Mouse (Mus musculus) hindbrain, embryonic 10.5 days (tissue): ENCODE data around the gene Ubxn7. TPM values are rescaled to one million over a fixed set of nuclear protein-coding genes. Genes with fewer than 3 reads are reported as not detected.

ENCODE experiments used
- DNase-seq: peaks from one replicate; pipeline ENCODE4 v3.0.0-alpha.2; 2017; ENCODE audit warnings: low spot score
- H3K27ac ChIP-seq: fragments of 300-500 bp; sonication (generic); 2 replicates; pipeline ENCODE4 v1.5.1; 2016; ENCODE audit warnings: mild to moderate bottlenecking, moderate library complexity
- H3K27me3 ChIP-seq: fragments of 300-500 bp; sonication (generic); 2 replicates; pipeline ENCODE4 v1.6.1; 2016; ENCODE audit warnings: mild to moderate bottlenecking; ENCODE audit not compliant: poor library complexity, insufficient read depth, severe bottlenecking
- H3K36me3 ChIP-seq: fragments of 300-500 bp; sonication (generic); 2 replicates; pipeline ENCODE4 v1.6.1; 2016; ENCODE audit warnings: mild to moderate bottlenecking, moderate library complexity
- H3K4me1 ChIP-seq: fragments of 300-500 bp; sonication (generic); replicated peaks from 2 replicates; pipeline ENCODE4 v1.6.1; 2016; ENCODE audit warnings: mild to moderate bottlenecking
- H3K4me3 ChIP-seq: fragments of 300-500 bp; sonication (generic); 2 replicates; pipeline ENCODE4 v1.5.1; 2016; ENCODE audit warnings: mild to moderate bottlenecking, moderate library complexity
- H3K9me3 ChIP-seq: fragments of 300-500 bp; sonication (generic); 2 replicates; pipeline ENCODE4 v1.6.1; 2016; ENCODE audit warnings: mild to moderate bottlenecking, moderate library complexity
- WGBS: fragments of 180-500 bp; shearing (Covaris S2); methylation state at CpG from one replicate; pipeline ENCODE4 v1.1.7; 2016; 5-methylcytosine and 5-hydroxymethylcytosine counted together
- polyA plus RNA-seq: library from polyadenylated mRNA; unstranded; fragments of >200 nt; fragmentation: Nextera tagmentation; extraction: Ambion mirVana; gene quantifications from 2 replicates; pipeline ENCODE4 v1.2.1, GENCODE M21; 2016

Gene Ubxn7
- polyA plus RNA-seq, 1 experiment from 2014 or later = 27.0 TPM

GRCm38 (mm10) chr16:32332556-32333511, 777 bp downstream of the Ubxn7 start:
- peak; percentile 75 for DNase-seq
- H3K4me1 ChIP-seq = peaks cover 24% of the 10 kb centered on the region
- no peaks in the 10 kb centered on the region for H3K36me3 ChIP-seq
- peak overlapping the region; percentile 98 for H3K27ac ChIP-seq
- under 1% methylated on average over 54 of the region's 54 CpGs for WGBS
- H3K27me3 ChIP-seq = no peaks in the 10 kb centered on the region
- no peaks in the 10 kb centered on the region for H3K9me3 ChIP-seq
- H3K4me3 ChIP-seq = peak overlapping the region; percentile 72

- Histone ChIP-seq H3K27me3 (no peaks in the 10 kb centered on the region), H3K9me3 (no peaks in the 10 kb centered on the region), H3K36me3 (no peaks in the 10 kb centered on the region), H3K27ac (no peak overlapping the region), H3K4me3 (no peak overlapping the region), H3K4me1 (peaks cover 24% of the 10 kb centered on the region)
- DNase-seq = no peak
- 90% methylated on average over 5 of the region's 5 CpGs for whole genome bisulfite sequencing
Measured at GRCm38 (mm10) chr16:32335146-32335545, 3.1 kb downstream of the Ubxn7 start.

DNA sequence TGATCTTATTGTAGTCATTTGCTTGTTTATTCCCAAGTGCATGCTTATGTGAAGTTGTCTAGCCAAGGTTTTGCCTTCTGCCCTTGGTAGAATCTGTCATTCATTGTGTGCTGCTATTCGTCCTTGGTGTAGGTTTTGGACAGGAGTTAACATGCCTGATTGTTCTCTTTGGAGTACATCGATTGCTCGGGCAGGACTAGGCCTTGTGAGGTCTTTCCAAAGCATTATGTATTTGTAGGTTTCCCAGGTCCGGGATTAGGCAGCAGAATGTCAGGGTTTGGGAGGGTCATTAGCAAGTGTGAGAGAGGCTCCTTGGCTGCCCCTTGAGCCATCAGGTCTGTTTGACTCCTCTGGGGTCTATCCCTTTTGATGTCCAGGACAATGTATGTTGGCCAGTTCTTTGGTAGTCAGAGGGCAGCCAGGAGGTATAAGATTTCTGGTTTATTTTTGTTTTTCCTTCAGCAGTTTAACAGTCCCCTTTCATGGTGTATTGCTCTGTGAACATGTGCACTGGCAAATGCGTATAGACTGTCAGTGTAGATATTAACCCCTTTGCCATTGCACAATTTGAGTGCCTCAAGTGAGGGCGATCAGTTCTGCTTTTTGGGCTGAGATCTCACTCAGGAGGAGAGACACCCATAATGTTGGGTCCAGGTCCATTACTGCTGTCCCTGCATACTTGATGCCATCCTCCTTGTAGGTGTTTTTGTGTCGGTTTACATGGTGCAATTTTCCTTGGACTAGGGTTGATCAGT, 4.1 kb downstream of the Ubxn7 start:
- WGBS = 81% methylated on average over 7 of the region's 7 CpGs
- no peak for DNase-seq
- Histone ChIP-seq H3K27me3 (no peaks in the 10 kb centered on the region), H3K4me1 (peaks cover 16% of the 10 kb centered on the region), H3K36me3 (no peaks in the 10 kb centered on the region), H3K4me3 (no peak overlapping the region), H3K27ac (no peak overlapping the region), H3K9me3 (no peaks in the 10 kb centered on the region)

GRCm38 (mm10) chr16:32337001-32337400, 4.9 kb downstream of the Ubxn7 start:
- Histone ChIP-seq H3K9me3 (no peaks in the 10 kb centered on the region), H3K27ac (no peak overlapping the region), H3K4me3 (no peak overlapping the region), H3K36me3 (no peaks in the 10 kb centered on the region), H3K4me1 (peaks cover 11% of the 10 kb centered on the region), H3K27me3 (no peaks in the 10 kb centered on the region)
- DNase-seq = no peak

GRCm38 (mm10) chr16:32340451-32340850, 8.4 kb downstream of the Ubxn7 start:
- Histone ChIP-seq H3K27me3 (no peaks in the 10 kb centered on the region), H3K9me3 (no peaks in the 10 kb centered on the region), H3K36me3 (no peaks in the 10 kb centered on the region), H3K4me1 (no peaks in the 10 kb centered on the region; the same call in 1 of the 2 replicates), H3K27ac (no peak overlapping the region), H3K4me3 (no peak overlapping the region)
- 92% methylated on average over 1 of the region's 1 CpGs for WGBS
- no peak for DNase-seq

DNA sequence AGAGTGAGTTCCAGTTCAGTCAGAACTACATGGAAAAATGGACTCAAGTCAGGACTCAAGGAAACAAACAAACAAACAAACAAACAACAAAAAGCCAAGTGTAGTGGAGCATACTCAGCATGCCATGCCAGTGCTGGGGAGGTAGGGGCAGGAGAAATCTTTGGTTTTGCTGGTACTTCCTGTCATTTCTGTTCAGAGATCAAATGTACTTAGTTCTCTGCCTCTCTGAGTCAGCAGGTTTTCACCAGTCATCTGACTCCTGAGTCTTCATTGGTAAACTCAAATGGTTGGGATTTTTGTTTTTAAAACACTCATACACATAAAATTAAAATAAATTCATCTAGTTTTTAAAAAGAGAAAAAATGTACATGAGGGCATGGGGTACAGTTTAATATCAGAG, 13.5 kb downstream of the Ubxn7 start:
- Histone ChIP-seq H3K4me1 (no peaks in the 10 kb centered on the region), H3K4me3 (no peak overlapping the region), H3K36me3 (no peaks in the 10 kb centered on the region), H3K9me3 (no peaks in the 10 kb centered on the region), H3K27me3 (no peaks in the 10 kb centered on the region), H3K27ac (no peak overlapping the region)
- no peak for DNase-seq

DNA sequence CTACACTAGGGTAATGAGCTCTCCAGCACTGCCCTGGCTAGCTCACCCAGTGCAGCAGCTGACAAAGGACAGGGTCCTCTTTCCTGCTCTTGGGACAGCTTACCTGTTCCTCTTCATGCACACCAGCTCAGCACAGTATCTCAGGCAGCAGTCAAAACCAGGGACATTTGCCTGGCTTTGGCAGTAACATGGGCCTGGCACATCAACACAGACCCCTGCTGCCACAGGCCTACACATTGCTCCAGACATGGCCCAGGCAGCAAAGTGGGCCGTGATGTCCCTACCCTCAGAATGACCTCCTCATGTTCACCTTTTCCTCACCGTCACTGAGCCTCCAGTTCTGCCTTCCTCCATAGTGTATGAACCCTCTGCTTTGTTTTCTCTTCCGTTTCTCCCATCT, 18.7 kb downstream of the Ubxn7 start:
- Histone ChIP-seq H3K27me3 (no peaks in the 10 kb centered on the region), H3K36me3 (peaks cover 34% of the 10 kb centered on the region), H3K4me3 (no peak overlapping the region), H3K9me3 (no peaks in the 10 kb centered on the region), H3K4me1 (no peaks in the 10 kb centered on the region), H3K27ac (no peak overlapping the region)
- DNase-seq = no peak
- WGBS = 91% methylated on average over 3 of the region's 3 CpGs

DNA sequence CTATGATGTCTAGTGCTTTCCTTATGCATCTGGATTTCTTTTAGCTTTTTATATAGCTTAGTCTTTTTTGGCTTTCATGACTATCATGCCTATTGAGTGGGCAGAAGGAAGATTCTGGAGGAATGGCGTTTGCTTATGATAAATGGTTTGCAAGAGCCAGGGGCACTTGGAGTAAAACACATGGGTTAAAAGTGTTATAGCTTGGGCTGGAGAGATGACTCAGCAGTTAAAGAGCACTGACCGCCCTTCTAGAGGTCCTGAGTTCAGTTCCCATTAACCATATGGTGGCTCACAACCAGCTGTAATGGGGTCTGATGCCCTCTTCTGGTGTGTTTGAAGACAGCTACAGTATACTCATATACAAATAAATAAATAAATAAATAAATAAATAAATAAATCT, 31.5 kb downstream of the Ubxn7 start:
- no peak overlapping the region for H3K27ac ChIP-seq
- no peak overlapping the region for H3K4me3 ChIP-seq
- no peaks in the 10 kb centered on the region for H3K9me3 ChIP-seq
- DNase-seq = no peak
- peaks cover 76% of the 10 kb centered on the region for H3K36me3 ChIP-seq
- 91% methylated on average over 2 of the region's 2 CpGs for WGBS
- H3K4me1 ChIP-seq = no peaks in the 10 kb centered on the region
- H3K27me3 ChIP-seq = no peaks in the 10 kb centered on the region

- peaks cover 85% of the 10 kb centered on the region for H3K36me3 ChIP-seq
- WGBS = 89% methylated on average over 4 of the region's 4 CpGs
- no peaks in the 10 kb centered on the region for H3K27me3 ChIP-seq
- H3K4me3 ChIP-seq = no peak overlapping the region
- H3K4me1 ChIP-seq = no peaks in the 10 kb centered on the region
- H3K9me3 ChIP-seq = no peaks in the 10 kb centered on the region
- H3K27ac ChIP-seq = no peak overlapping the region
- DNase-seq = peak; percentile 27
Measured at GRCm38 (mm10) chr16:32371351-32371750, 39.3 kb downstream of the Ubxn7 start.

DNA sequence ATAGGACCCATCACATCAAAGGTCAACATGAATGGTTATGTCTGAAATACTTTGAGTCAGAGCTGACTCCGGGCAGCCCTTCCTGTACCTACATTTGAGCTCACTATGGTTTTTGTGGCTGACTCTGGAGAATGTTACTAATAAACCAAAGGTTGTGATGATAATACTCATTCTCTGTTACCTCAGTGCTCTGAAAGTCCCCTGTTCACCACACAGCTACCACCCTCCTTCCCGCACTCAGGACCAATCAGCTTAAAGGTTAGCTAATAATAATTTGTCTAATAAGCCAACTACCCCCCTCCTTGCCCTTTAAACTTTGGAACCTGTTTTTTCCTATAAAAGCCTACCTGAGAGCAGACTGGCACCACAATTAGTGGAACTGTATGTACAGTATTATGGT, 47.5 kb downstream of the Ubxn7 start:
- no peak for DNase-seq
- H3K4me1 ChIP-seq = no peaks in the 10 kb centered on the region
- no peaks in the 10 kb centered on the region for H3K9me3 ChIP-seq
- H3K4me3 ChIP-seq = no peak overlapping the region
- H3K27ac ChIP-seq = no peak overlapping the region
- 95% methylated on average over 2 of the region's 2 CpGs for WGBS
- no peaks in the 10 kb centered on the region for H3K27me3 ChIP-seq
- peaks cover 98% of the 10 kb centered on the region for H3K36me3 ChIP-seq

GRCm38 (mm10) chr16:32382901-32383300, 50.8 kb downstream of the Ubxn7 start:
- Histone ChIP-seq H3K27me3 (no peaks in the 10 kb centered on the region), H3K9me3 (no peaks in the 10 kb centered on the region), H3K36me3 (peaks cover 96% of the 10 kb centered on the region), H3K4me3 (no peak overlapping the region), H3K27ac (no peak overlapping the region), H3K4me1 (no peaks in the 10 kb centered on the region)
- no peak for DNase-seq

GRCm38 (mm10) chr16:32384885-32385284, 52.8 kb downstream of the Ubxn7 start:
- no peak for DNase-seq
- 93% methylated on average over 2 of the region's 2 CpGs for WGBS

GRCm38 (mm10) chr16:32386826-32387225, 54.8 kb downstream of the Ubxn7 start:
- Histone ChIP-seq H3K4me1 (no peaks in the 10 kb centered on the region), H3K36me3 (peaks cover 84% of the 10 kb centered on the region), H3K9me3 (no peaks in the 10 kb centered on the region), H3K27me3 (no peaks in the 10 kb centered on the region), H3K4me3 (no peak overlapping the region), H3K27ac (no peak overlapping the region)
- DNase-seq = no peak
- WGBS = 93% methylated on average over 3 of the region's 3 CpGs

More at GRCm38 (mm10) chr16:32384885-32385284, 52.8 kb downstream of the Ubxn7 start:
- Histone ChIP-seq H3K27me3 (no peaks in the 10 kb centered on the region), H3K9me3 (no peaks in the 10 kb centered on the region), H3K36me3 (peaks cover 88% of the 10 kb centered on the region), H3K27ac (no peak overlapping the region), H3K4me1 (no peaks in the 10 kb centered on the region), H3K4me3 (no peak overlapping the region)
